Mouse (Mus musculus) bone marrow, adult 2 months (tissue): Measurements from ENCODE around the gene Irf2. TPM values are rescaled to one million over a fixed set of nuclear protein-coding genes. Genes with fewer than 3 reads are reported as not detected.

Experiments used
- H3K27ac ChIP-seq: fragments of 200-500 bp; 2 replicates; pipeline ENCODE4 v1.5.1; 2012; ENCODE audit warnings: low read depth, mild to moderate bottlenecking, control low read depth, inconsistent platforms, low read length; ENCODE audit not compliant: control insufficient read depth, poor library complexity, insufficient read depth
- H3K4me1 ChIP-seq: fragments of 200-500 bp; 2 replicates; pipeline ENCODE4 v1.6.1; 2011; ENCODE audit warnings: low read length; ENCODE audit not compliant: control insufficient read depth, insufficient read depth
- H3K4me3 ChIP-seq: fragments of 200-500 bp; replicated peaks from 2 replicates; pipeline ENCODE3; 2011; ENCODE audit warnings: mild to moderate bottlenecking, low read depth, low read length, control low read depth; ENCODE audit not compliant: control insufficient read depth
- CTCF ChIP-seq: fragments of 200-500 bp; IDR thresholded peaks from 2 replicates; pipeline ENCODE4 v1.5.1; 2011; ENCODE audit warnings: low read length, control low read depth; ENCODE audit not compliant: control insufficient read depth, insufficient read depth
- POLR2A ChIP-seq: fragments of 200-500 bp; IDR thresholded peaks from 2 replicates; pipeline ENCODE4 v1.6.1; 2011; ENCODE audit warnings: low read depth, mild to moderate bottlenecking, control low read depth, low read length, borderline replicate concordance; ENCODE audit not compliant: control insufficient read depth
- WGBS: fragments of 180-500 bp; shearing (Covaris S2); methylation state at CpG from one replicate; pipeline ENCODE4 v1.1.7; 2018; 5-methylcytosine and 5-hydroxymethylcytosine counted together
- polyA plus RNA-seq: library from polyadenylated mRNA; stranded (reverse); fragments of >200 nt; gene quantifications from 2 replicates; pipeline ENCODE4 v1.2.4, GENCODE M21; 2011; ENCODE audit warnings: low replicate concordance; ENCODE audit not compliant: missing spikeins, insufficient read depth, insufficient read length

Gene Irf2
- polyA plus RNA-seq, 1 experiment, result 63.2 TPM

- Histone ChIP-seq H3K27ac (no peak overlapping the region), H3K4me1 (peaks cover 6% of the 10 kb centered on the region; the same call in 1 of the 2 replicates), H3K4me3 (no peak overlapping the region)
- WGBS, result 86% methylated on average over 2 of the region's 2 CpGs
- TF ChIP-seq POLR2A (no peak), CTCF (no peak)
Observed at GRCm38 (mm10) chr8:46894385-46894784, 154.9 kb downstream of the Irf2 start.

GRCm38 (mm10) chr8:46896005-46896404, 156.5 kb downstream of the Irf2 start:
- WGBS, result 84% methylated on average over 5 of the region's 5 CpGs
- Histone ChIP-seq H3K4me1 (peaks cover 3% of the 10 kb centered on the region; the same call in 1 of the 2 replicates), H3K4me3 (no peak overlapping the region), H3K27ac (no peak overlapping the region)
- TF ChIP-seq CTCF (no peak), POLR2A (no peak)

- peaks cover 3% of the 10 kb centered on the region; the same call in 1 of the 2 replicates for H3K4me1 ChIP-seq
- no peak overlapping the region for H3K27ac ChIP-seq
- WGBS, result 77% methylated on average over 3 of the region's 3 CpGs
- no peak for TF ChIP-seq POLR2A
- no peak for TF ChIP-seq CTCF
- H3K4me3 ChIP-seq, result no peak overlapping the region
Observed at GRCm38 (mm10) chr8:46896704-46897103, 157.2 kb downstream of the Irf2 start.

Other genes starting within 250 kb of the Irf2 start
- 14.2 and 18.7 TPM in 2 replicates for gene Cenpu, start 187.7 kb upstream of the Irf2 start, polyA plus RNA-seq
- 7.6 and 10.7 TPM in 2 replicates for gene Primpol, start 122.5 kb upstream of the Irf2 start, polyA plus RNA-seq
- 26.1 and 28.9 TPM in 2 replicates for gene Casp3, start 122.4 kb upstream of the Irf2 start, polyA plus RNA-seq
- 0.52 TPM in 1 of 2 replicates, not detected in the other for gene Enpp6, start 247.2 kb downstream of the Irf2 start, polyA plus RNA-seq